Mouse (Mus musculus): ENCODE measurements around the gene Dennd1b.
A peak's percentile ranks its signal among the peaks of the same experiment; 100 is the strongest.

The Dennd1b gene

DNA sequence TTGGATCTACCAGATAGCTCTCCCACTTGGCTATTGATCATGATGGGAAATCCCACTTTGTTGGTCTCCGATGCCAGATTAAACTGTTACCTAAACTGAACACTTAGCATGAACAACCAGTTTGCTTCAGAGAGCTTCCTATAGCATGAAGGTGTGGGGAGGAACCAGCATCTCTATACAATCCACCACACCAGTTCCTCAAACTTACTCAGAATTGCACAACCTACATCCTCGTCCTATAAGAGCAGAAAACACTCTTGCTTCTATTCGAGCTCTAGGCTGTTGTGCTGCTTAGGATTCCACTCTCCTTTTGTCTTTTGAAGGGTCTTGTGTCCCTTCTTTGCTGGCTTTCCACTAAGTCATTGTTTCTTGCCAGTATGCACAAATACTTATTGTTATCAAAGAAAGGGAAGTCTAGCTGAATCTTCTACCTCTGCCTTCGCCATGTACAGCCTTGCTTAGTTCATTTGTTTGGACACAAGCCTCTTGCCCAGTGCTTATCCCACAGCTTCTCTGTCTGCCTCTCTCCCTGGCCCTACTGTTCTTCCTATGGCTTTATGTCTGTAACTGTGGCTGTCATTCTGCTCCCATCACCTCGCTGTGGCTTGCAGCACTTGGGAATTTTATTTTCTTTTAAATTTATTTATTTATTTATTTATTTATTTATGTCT is 52.0 kb downstream of the Dennd1b start:
- DNase-seq (ENCODE audit: low spot score in 2 of 2), result no peak

DNA sequence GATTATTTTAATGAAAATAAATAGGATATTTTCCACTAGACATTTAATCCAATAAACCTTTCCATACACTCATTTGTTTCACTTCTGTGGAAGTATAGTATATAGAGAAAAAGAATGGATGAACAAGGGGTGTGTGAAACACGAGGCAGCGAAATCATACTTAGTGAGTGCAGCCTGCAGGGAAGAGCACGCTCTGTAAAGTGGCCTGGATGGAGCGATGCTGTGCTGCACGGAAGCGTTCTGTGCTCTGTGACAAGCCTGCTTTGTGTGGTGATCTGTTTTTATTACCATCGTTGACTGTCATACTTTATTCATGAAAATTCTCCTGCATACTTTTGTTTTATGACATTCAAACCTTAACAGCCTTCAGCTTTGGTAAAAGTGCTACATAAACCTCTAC is 58.1 kb downstream of the Dennd1b start:
- no peak for DNase-seq (ENCODE audit: low spot score in 2 of 2)

DNA sequence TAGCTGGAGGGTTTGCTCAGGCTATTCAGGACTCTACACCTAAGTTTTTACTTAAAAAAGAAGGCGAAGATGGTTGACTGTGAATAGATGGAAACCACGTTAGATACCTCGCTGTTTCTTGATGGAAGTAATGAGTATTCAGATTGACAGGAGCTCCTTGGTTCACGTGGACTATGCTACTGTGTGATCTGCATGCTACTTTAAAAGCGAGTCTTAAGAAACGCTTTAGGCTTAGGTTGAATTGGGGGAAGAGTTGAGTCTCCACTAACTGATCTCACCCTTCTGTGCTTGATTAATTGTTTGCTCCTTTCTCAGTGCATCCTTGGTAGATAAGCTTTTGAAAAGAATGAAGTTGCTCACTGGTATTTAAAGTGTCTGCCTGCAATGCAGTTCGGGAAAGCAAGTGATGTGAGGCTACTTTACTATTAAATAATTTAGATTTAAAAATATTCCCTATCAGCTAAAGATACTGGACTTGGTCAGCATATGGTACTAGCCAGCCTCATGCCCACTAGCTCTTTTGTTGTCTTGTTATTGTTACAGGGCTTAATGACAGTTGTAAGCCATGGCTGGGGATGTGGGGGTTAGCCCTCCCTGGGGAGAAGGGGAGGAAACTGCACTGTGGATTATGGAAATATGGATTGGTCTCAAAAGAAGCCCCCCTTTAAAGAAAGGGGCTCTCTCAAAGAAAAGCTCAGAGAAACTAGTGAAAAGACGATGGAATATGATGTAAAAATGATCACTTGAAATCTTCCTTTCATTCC is 62.8 kb downstream of the Dennd1b start:
- no peak for DNase-seq (ENCODE audit: low spot score in 2 of 2)

DNA sequence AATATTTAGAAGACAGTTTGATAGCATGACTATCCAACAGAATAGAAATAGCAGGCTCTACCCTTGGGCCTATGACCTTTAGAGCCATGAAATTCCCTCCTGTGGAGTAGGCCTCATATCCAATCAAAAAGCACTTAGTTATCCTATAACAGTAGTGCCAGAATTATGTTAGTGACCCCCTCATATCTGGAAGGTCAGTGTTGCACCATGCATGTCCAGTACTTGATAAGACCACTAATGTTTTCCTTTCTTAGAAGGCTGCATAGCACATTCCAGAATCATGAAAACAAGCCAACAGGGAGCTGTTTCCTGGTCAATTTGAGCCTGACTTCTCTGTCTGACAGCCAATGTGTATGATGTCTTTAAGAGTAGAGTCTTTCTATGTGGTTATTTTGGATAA is 66.3 kb downstream of the Dennd1b start:
- DNase-seq (ENCODE audit: low spot score in 2 of 2), result no peak

DNA sequence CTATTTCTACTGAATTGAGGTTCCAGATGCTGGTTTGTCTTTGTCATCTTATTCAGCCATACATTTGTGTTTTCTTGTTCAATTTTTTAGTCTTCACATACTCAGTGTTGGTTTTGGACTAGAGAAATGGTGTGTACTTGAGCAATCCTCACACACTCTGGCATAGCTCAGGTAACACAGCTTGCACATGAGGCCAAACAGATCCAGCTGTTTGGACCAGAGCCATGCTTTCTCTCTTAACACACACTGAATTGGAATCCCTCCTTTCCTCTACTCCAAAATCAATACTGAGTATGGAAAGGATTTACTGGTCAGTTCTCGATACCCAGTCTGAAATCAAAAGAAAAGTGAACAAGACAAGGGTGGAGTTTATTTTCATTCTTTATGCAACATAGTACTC is 69.2 kb downstream of the Dennd1b start:
- DNase-seq (ENCODE audit: low spot score in 2 of 2), result no peak

DNA sequence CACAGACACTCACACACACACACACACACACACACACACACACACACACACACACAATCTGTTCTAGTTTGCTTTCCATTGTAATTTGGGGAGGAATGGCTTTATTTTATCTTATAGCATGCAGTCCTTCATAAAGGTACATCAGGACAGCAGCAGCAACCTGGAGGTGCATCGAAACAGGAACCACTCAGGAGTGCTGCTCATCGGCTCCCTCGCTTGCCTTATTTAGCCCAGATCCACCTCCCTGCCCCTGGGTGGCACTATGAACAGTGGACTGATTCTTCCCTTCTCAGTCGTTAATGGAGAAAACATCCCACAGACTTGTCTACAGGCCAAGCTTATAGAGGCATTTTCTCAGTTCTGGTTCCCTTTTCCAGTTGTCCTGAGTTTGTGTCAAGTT is 71.9 kb downstream of the Dennd1b start:
- DNase-seq (ENCODE audit: low spot score in 2 of 2), result no peak

DNA sequence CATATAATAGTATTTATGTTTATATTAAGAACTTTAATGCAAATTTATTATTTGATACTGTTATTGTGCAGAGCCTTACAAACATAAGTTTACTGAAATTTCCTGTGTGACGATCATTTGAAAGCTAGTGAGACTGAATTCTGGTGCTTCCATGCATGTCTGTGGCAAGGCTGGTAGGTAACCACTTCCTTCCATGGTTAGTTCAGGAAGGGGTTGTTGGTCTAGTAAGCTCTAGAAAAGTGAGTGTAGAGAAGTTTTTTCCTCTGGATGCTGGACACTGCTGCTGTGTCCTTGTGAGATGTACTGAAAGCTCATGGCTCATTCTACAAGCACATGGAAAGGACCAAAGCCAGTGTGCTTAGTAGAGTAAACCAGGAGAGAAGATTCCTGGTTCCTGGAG is 73.1 kb downstream of the Dennd1b start:
- DNase-seq (ENCODE audit: low spot score in 2 of 2), result no peak

DNA sequence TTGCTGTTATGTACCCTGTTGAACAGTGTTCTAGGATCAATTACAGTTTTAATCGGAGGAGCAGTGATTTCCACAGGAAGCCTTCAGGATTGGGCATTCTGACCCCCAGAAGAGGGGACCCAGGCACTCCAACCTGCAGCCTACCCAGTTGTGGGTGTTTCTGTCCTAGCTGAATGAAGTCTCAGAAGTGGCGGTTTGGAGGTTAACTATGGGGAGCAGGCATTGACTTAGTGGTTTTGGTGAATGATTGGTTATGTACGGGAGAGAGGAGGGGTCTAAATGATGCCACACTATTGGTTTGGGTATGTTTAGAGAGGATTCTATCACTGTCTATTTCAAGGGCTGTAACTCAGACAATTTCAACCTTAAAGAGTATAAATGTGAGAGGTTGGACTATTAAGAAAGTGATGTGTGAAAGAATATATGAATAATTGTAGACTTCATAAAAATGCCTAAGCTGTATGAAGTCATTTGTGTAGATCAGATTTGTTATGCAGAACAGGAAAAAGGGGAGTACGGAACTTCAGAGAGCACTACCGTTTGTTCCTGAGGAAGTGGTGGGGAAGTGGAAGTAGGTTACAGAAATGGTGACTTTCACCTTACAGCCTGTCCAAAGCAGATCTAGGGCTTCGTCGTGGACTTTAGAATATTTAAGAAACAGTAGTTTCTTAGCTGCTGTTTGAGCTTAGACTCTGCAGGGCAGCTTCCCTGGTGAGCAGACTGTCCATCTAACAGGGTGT is 73.7 kb downstream of the Dennd1b start:
- DNase-seq (ENCODE audit: low spot score in 2 of 2), result no peak

DNA sequence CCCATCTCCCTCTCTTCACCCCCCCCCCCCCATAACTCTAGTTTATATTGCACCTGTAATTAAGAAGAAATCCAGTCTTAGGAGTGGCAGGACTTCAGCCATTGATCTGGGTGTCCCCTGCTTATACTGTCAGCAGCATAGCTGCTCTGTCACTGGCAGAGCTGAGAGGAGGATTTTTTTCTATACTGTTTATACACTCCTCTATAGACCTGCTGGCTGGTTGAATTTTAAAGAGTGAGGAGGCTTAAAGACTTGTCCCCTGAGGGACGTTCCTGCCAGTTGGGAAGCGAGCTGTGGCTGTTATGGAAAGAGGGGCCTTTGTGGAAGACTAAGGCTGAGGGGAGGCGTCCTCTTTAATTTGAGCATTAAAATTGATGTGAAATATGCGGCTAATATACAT is 74.8 kb downstream of the Dennd1b start:
- no peak for DNase-seq (ENCODE audit: low spot score in 2 of 2)

DNA sequence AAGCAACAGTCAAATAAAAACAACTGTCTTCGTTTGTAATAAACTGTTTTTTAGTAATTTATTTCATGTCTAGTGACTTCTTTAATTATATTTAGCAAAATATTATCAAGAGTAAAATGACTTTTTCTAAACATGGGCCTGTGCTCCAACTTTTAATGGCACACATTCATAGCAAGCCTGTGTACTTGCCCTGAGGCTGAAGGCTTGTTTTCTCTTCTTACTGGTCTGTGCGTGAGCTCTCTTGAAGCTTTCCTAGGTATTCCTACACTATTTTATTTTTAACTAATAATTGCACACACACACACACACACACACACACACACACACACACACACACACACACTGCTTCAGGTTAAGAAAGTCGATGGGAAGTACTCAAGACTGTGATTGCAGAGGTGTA is 75.4 kb downstream of the Dennd1b start:
- no peak for DNase-seq (ENCODE audit: low spot score in 2 of 2)

DNA sequence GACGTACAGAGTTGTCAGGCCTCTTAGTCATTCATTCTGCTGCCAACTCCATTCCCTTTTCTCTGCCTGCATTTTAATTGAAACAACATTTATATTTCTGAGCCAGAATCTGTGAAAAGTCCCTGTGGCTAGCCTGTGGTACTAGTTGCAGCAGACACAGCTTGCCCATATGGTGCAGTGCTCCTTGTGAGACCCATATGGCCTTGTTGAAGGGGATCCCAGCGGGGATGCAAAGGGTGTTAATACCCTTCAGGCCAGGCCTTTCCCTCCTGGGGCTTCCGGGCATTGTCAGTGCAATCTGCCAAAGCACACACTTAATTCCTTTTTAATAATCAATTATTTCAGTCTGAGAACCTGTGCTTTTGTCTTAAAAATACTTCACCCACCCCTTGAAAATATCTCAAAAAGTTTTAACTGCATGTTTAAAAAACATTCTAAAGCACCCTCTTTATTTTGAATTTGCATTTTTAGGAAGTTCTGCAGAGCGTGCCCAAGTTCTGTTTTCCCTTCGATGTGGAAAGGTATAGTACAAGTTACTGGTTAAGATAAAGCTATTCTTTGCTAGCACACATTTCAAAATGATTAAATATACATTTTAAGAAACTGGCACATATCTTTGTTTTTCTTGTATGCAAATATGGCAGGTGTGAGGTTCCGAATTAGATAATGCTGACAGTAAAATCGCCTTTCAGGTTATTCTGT is 76.4 kb downstream of the Dennd1b start:
- no peak for DNase-seq (ENCODE audit: low spot score in 2 of 2)

DNA sequence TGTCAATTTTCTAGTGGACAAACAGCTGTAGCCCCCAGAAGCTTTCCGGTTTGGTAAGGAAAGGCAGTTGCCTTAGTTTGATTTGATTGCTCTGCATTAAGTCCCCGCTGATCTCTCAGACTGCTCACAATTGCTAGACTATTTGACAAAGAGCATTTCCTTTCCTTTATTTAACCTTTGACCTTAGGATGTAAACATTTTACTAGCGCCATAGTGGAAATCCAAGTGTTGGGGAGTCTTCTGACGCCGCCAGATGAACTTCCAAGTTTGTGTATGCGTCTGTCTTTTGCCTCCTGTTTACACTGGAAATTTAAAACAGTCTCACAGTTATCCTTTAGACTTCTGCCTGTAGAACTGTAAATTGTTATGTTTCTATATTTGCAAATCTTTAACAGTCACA is 85.8 kb downstream of the Dennd1b start:
- DNase-seq (ENCODE audit: low spot score in 2 of 2), result no peak

DNA sequence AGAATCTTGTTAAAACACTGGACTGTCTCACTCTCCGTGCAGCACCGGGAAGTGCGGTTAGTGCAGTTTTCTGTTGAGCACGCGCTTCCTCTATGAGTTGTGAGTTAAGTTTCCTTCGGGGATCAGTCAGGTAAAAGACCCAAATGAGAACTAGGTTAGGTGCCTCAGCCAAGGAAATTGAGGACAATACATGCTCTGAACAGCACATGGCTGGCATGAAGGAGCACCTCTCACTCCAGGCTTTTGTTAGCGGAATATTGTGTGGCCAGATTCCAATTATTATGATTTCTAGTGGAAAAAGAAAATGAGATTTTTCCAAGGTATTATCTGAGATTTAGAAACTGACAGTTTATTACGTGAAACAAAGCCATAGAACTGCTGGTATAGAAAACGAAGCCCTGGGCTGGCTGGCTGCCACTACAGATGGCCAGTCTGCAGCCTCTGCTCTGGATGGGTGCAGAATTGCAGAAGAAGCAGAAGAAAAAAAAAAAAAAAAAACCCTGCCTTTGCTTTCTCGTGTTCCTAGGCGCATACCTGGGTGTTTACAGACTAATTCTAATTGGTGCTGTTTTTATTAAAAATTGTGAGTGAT is 86.7 kb downstream of the Dennd1b start:
- DNase-seq (ENCODE audit: low spot score in 2 of 2), result peak in 1 of 2 experiments; percentile 23

DNA sequence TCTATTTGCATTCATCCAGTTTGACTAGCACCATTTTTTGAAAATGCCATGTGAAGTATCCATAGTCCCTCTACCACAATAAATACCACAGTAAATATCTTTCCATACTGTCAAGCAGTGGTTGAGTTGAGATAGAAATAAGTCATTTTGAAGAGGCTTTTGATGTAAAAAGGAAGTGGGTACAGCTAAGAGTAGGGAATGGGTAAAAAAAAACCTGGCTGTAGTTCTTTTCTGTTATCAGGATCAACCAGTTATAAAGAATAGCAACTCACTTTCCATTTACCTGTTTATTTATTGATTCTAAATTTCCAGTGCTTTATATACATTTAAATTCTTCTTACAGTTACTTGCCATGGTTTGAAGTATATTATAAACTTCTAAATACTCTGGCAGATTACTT is 89.8 kb downstream of the Dennd1b start:
- no peak for DNase-seq (ENCODE audit: low spot score in 2 of 2)

DNA sequence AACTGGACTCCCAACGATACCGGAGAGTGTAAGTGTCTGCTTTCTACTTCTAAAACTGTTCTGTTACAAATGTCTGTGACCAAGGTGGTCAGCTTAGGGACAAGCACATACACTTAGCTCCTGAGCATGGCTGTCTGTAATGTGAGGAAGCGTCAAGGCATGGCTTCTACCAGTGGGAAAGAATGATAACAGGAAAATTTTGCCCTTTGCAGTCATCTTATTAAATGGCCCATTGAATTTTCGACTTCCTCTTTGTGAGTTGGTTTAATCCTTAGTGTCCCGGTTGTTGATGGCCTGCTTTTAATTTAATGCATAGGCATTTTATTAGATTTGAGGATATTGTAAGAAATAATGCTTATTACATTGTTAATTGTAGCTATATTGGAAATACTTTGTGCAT is 97.1 kb downstream of the Dennd1b start:
- no peak for DNase-seq (ENCODE audit: low spot score in 2 of 2)

DNA sequence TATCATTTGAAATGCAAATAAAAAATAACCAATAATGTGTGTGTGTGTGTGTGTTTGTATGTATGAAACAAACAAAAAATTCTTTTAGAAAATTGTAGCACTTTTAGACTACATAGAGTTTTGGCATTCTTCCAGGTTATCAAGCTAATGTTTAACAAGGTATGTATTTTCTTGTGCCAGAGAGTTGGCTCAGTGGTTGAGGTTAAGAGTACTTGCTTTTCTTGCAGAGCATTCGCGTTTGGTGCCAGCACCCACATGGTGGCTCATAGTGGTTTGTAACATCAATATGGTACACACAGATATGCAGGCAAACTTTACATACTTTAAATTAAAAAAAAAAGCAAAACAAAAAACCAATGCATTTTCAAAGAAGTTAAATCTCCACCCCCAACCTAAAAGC is 101.5 kb downstream of the Dennd1b start:
- DNase-seq (ENCODE audit: low spot score in 2 of 2), result no peak

DNA sequence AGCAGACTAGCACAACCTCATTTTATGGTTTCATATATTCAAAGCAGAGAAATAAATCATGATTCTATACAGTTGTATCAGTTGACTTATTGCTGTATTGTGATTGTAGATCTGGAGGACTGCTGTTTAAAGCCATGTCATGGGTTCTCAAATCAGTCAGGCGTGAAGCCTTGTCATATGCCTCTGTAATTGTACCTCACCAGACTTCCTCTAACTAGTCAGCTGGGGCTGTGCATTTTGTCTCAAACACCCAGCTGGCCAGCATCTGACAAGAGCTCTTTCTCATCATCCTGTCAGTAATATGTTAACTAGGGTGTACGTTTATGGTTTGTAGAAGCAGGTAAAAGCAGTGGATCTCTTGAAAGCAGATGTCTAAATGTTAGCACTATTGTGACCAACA is 104.0 kb downstream of the Dennd1b start:
- no peak for DNase-seq (ENCODE audit: low spot score in 2 of 2)

DNA sequence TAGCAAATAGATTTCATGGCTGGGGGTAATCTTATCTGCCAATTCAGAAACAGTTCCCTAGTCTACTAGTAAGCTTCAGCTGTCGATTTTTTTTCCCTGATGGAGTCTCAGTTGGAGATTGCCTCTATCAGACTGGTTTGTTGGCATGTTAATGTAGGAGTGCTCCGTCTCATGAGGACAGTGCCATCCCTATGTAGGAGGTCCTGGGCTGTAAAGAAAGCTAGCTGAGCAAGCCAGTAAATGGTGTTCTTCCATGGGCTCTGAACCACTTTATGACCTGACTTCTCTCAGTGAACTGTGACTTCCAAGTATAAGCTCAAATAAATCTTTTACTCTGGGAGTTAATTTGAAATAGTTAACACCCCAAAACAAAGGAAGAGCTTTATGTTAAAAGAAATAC is 107.8 kb downstream of the Dennd1b start:
- DNase-seq (ENCODE audit: low spot score in 2 of 2), result no peak

DNA sequence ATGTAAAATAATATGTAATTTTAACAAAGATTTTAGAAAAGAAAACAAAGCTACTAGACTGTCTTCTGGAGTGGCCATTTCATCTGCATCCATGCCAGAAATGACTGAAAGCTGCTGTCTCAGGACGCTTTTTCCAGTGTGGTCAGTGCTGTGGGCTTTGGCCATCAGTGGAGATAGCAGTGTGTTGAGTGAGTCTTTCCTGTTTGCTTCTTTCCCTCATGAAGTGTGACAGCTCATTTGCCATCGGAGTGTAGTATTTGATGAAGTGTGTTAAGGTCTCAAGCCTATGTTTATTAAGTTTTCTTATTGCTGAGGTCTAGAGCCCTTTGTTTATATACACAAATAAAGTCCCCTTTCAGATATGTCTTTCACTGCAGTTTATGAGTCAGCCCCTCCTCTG is 112.4 kb downstream of the Dennd1b start:
- no peak for DNase-seq (ENCODE audit: low spot score in 2 of 2)

DNA sequence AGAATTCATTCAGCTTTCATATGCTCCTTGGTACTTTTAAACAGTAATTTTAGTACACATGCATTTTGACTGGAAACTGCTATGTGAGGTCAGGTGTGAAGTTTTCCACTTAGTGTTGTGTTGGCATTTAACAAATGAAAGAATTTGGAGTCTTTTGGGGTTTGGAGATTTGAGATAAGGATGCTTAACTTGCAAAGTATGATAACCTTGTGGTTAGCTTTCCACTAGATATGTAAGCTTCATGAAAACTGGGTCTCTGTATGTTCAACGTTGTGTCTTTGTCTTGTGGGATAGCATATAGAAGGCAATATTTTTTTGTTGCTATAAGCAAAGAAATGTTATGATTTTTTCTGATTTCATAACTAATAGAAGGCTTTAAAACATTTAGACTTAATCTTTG is 114.8 kb downstream of the Dennd1b start:
- no peak for DNase-seq (ENCODE audit: low spot score in 2 of 2)

DNA sequence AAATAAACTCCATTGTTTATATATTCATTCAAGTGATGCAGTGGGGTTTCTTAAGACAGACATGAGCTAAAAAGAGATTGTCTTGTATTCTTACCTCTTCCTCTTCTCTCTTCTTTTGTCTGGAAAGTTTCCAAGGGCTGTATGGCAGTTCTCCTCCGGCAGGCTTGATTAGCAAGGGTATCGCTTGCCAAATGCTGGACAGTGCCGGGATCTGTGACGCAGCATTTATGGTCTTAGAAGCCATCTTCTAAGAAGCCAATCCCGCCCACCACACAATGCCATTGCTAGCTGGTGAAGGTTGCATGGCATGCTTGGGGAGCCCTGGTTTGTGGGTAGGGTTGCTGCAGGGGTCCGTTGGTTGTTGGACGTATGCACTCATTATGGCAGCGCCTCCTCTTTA is 115.8 kb downstream of the Dennd1b start:
- DNase-seq (ENCODE audit: low spot score in 2 of 2), result no peak

DNA sequence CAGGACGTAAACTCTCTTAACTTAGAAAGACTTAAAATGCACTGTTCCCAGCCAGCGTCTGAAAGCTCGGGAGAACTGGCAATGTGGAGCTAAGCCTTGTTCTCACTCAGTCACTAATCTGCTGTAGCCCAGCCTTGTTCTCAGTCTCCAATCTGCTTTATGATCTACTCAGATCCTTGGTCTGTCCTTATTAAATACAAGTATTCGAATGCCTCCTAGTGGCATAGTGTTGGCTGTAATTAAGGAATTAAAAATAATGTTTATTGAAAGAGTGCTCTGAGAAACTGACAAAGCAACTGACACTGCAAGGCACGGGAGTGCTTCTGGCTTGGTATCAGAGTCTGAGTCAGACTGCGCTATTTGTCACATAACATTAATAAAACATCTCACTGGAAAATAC is 116.3 kb downstream of the Dennd1b start:
- DNase-seq (ENCODE audit: low spot score in 2 of 2), result no peak
